Mouse (Mus musculus) cerebellum, adult 11-12 months (tissue): Measurements from ENCODE around the gene Ninj1.

Experiments
- DNase-seq: peaks from one replicate; pipeline ENCODE4 v3.0.0; 2022

Ninj1 gene

GRCm38 (mm10) chr13:49187288-49188218, at the start of gene Ninj1:
Ninj1 (plus strand) TSS chr13:49187485.
- peak; percentile 86 for DNase-seq

- no peak for DNase-seq
These were observed 46.7 kb upstream of the Ninj1 start for GRCm38 (mm10) chr13:49140567-49140966.

GRCm38 (mm10) chr13:49142396-49142795, 44.9 kb upstream of the Ninj1 start:
- DNase-seq: no peak

GRCm38 (mm10) chr13:49143323-49143722, 44.0 kb upstream of the Ninj1 start:
- no peak for DNase-seq

- DNase-seq: peak; percentile 83
These were observed 42.8 kb upstream of the Ninj1 start for GRCm38 (mm10) chr13:49144451-49144850.

- DNase-seq: peak; percentile 83
These were observed 41.9 kb upstream of the Ninj1 start for GRCm38 (mm10) chr13:49145396-49145795.

GRCm38 (mm10) chr13:49146040-49146697, 41.1 kb upstream of the Ninj1 start:
- peak; percentile 66 for DNase-seq

- DNase-seq: no peak
These were observed 40.6 kb upstream of the Ninj1 start for GRCm38 (mm10) chr13:49146698-49147006.

DNA sequence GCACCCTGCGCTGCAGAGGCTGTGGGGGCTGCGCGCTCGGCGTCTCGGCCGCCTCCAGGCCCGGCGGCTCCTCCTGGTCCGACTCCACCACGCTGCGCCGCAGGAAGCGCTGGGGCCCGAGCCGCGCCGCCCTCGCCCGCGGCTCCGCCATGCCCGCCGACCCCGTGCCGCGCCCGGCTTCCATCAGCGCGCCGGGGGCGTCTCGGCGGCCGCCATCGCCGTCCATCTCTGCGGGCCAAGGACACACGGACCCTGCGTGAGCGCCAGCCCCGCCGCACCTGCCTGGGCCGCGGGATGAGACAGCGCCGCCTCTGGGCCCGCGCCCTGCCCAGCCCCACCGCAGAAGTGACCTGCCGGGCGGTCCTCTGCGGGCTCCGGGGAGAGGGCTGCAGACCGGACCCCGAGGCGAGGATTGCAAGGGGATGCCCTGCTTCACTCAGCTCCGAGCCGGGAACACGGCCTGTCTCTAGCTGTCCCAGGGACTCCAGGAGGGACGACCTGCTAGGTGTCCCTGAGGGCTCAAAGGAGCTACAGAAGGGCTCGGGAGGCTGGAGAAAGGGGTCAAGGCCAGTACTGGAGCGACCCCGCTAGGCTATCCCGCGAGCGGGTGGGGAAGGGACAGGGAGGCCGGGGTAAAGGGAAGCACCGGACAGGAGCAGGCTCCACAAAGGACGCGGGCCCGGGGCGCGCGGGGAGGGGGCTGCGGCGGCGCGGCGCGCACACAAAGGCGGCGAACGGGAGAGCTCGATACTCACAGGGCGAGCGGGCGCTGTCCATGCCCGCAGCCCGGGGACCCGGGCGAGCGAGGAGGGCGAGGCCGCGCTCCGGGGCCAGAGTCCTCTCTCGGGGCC, 40.1 kb upstream of the Ninj1 start:
- peak; percentile 60 for DNase-seq

DNA sequence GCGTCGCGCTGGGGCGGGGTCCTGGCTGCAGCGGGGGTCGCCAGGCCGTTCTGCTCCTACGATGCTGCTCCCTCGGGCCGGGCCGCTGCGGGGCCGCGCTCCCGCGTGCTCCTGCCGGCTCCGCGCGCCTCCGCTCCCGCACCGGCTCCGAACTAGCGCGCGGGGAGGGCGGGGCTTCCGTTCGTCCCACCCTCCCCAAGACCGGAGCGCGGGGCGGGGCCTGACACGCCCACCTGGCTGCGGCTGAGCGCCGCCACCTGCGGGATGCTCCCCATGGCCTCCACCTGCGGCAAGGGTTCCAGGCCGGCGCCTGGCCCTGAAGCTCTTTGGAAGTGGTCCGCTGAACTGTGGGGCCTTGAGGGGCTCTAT, 39.4 kb upstream of the Ninj1 start, which contains the start of gene Wnk2:
Wnk2 (minus strand) TSS at position 157 of the 369 bp plus-strand sequence.
- DNase-seq: peak; percentile 92

DNA sequence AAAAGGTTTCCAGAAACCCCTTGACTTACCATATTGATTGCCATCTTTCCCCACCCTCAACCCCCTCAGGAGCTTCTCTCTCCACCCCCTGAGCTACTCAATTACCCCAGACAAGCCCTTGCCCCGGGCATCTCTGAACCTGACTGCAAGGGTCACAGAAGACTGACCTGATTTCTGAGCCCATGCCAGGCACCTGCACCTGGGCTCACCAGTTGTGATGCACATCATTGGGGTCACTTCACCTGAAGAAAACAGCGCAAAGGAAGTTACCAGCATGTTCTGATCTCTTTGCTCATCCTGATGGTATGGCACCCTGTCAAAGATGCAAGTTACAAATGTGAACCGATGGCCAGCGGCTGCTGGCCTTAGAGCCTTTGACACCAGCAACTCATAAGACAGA, 38.6 kb upstream of the Ninj1 start:
- DNase-seq: peak; percentile 52

GRCm38 (mm10) chr13:49154028-49154427, 33.3 kb upstream of the Ninj1 start:
- no peak for DNase-seq

DNA sequence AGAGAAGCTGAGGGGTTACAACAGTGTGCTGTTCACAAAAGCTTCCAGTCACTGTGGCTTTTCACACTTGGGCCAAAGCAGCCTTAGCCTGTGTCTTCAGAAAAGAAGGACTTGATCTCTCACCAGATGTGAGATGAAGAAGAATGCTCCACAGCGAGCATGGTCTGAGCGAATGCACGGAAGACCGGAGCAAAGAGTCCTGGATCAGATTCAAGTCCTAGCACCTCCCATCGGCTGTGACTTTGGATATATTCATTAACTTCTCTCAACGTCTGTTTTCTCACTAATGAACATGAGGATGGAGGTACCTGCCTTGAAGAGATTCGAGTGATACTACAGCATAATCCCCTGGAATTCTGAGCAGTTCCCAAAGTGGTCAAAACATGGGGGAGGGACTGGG, 32.7 kb upstream of the Ninj1 start:
- no peak for DNase-seq

- no peak for DNase-seq
These were observed 30.6 kb upstream of the Ninj1 start for GRCm38 (mm10) chr13:49156645-49157044.

- DNase-seq: no peak
These were observed 29.1 kb upstream of the Ninj1 start for GRCm38 (mm10) chr13:49158040-49158713.

GRCm38 (mm10) chr13:49161236-49161635, 26.0 kb upstream of the Ninj1 start:
- no peak for DNase-seq

DNA sequence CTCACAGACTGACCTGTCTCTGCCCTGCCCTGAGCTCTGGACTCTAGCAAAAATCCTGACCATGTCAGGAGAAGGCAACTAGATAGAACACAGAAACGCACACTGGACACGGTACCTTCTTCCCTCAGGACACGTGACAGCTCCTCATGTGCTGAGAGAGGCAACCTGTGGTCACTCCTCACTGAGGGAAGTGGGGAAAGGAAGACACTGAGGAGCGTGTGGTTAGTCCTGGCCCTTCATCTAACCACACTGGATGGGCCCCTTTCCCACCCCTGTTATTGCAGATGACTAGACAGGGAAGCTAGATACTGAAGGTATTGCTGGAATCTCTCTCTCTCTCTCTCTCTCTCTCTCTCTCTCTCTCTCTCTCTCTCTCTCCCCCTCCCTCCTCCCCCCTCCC, 24.6 kb upstream of the Ninj1 start:
- no peak for DNase-seq

DNA sequence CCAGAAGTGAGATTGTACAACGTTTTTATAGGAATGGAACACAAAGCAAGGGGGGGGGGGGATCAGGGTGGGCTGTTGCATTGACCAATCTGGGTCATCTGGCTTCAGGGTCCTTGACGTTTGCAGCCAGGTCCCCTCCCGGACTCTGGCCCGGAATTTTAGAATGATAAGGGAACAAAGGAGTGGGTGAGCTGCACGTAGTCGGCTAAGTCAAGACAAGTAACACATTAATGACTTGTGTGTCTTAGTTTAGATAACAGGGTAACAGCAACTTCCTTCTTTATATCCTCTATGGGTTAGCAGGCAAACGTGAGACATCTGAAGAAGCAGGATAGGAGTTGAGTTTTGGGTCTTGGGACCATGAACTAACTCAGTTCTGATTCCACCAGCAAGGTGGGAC, 23.6 kb upstream of the Ninj1 start:
- no peak for DNase-seq

- DNase-seq: no peak
These were observed 20.2 kb upstream of the Ninj1 start for GRCm38 (mm10) chr13:49167081-49167480.

GRCm38 (mm10) chr13:49169448-49170207, 17.7 kb upstream of the Ninj1 start:
- DNase-seq: peak; percentile 92

DNA sequence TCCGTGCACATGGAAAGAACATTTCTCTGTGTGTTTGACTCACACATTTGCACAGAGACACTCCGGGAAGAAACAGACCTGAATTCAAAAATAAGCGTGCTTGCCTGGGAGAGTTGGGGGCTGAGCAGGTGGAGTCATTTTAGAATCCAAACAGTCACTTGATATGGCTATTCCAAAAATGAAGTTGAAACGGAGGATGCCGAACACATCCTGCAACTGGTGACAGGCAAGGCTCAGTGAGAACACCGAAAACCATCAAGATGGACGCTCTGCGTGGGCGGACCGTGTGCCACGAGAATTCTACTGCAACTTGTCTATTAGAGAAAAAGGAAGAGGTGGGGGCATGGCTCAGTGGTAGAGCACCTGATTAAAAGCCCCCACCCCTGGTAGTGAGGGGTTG, 16.7 kb upstream of the Ninj1 start:
- DNase-seq: no peak

GRCm38 (mm10) chr13:49171729-49172128, 15.6 kb upstream of the Ninj1 start:
- no peak for DNase-seq
